Mouse (Mus musculus) MEL (cell line): Measurements from ENCODE around the gene Tmem33. TPM values are rescaled to one million over a fixed set of nuclear protein-coding genes. Genes with fewer than 3 reads are reported as not detected.

Source experiments
- DNase-seq: peaks from one replicate; pipeline ENCODE4 v3.0.0; 2011; ENCODE audit warnings: low read depth, low spot score
- H3K27ac ChIP-seq: 2 replicates; pipeline ENCODE4 v1.5.1; 2012; ENCODE audit warnings: low read depth, mild to moderate bottlenecking, control low read depth, low read length, moderate library complexity; ENCODE audit not compliant: control insufficient read depth
- H3K27me3 ChIP-seq, 2 experiments: fragments of 150-350 bp in 1 of 2; sonication (generic) in 1 of 2; 2 replicates each; pipeline ENCODE4 v1.6.1; 2012; ENCODE audit warnings: low read length in 2 of 2, mild to moderate bottlenecking in 2 of 2, improper control_type of control experiment in 1 of 2, moderate library complexity in 1 of 2; ENCODE audit not compliant: insufficient read depth in 2 of 2, control insufficient read depth in 1 of 2
- H3K36me3 ChIP-seq, 2 experiments: 2 replicates each; pipeline ENCODE4 v1.6.1; 2012 to 2014; ENCODE audit warnings: low read length in 2 of 2, improper control_type of control experiment in 1 of 2, inconsistent platforms in 1 of 2, mild to moderate bottlenecking in 1 of 2; ENCODE audit not compliant: insufficient read depth in 2 of 2, control insufficient read depth in 1 of 2
- H3K4me1 ChIP-seq, 2 experiments: fragments of 150-350 bp in 1 of 2; sonication (generic) in 1 of 2; 2 replicates each; pipeline ENCODE4 v1.6.1; 2012; ENCODE audit warnings: low read length in 2 of 2, improper control_type of control experiment in 1 of 2, mild to moderate bottlenecking in 1 of 2; ENCODE audit not compliant: insufficient read depth in 2 of 2, control insufficient read depth in 1 of 2
- H3K4me3 ChIP-seq, 2 experiments: fragments of 150-350 bp in 1 of 2; sonication (generic) in 1 of 2; 2 replicates each; pipeline ENCODE4 v1.5.1; 2012; ENCODE audit warnings: low read depth in 2 of 2, low read length in 2 of 2, mild to moderate bottlenecking in 2 of 2, moderate library complexity in 2 of 2, control low read depth in 1 of 2, improper control_type of control experiment in 1 of 2; ENCODE audit not compliant: control insufficient read depth in 1 of 2, insufficient read depth in 1 of 2
- H3K79me2 ChIP-seq: 2 replicates; pipeline ENCODE4 v1.6.1; 2012; ENCODE audit warnings: mild to moderate bottlenecking, low read length, moderate library complexity; ENCODE audit not compliant: control insufficient read depth, poor library complexity, insufficient read depth
- H3K9ac ChIP-seq: 2 replicates; pipeline ENCODE4 v1.6.1; 2012; ENCODE audit warnings: low read depth, mild to moderate bottlenecking, control low read depth, low read length, moderate library complexity; ENCODE audit not compliant: control insufficient read depth, poor library complexity, severe bottlenecking
- H3K9me3 ChIP-seq: fragments of 150-350 bp; sonication (generic); replicated peaks from 2 replicates; pipeline ENCODE4 v1.6.1; 2012; ENCODE audit warnings: mild to moderate bottlenecking, low read length, improper control_type of control experiment, moderate library complexity; ENCODE audit not compliant: insufficient read depth
- BHLHE40 ChIP-seq: IDR thresholded peaks from 2 replicates; pipeline ENCODE4 v1.6.1; 2012; ENCODE audit warnings: low read depth, mild to moderate bottlenecking, inconsistent platforms, low read length, improper control_type of control experiment, borderline replicate concordance
- CHD1 ChIP-seq: IDR thresholded peaks from 2 replicates; pipeline ENCODE4 v1.6.1; 2012; ENCODE audit warnings: low read depth, mild to moderate bottlenecking, inconsistent platforms, low read length, improper control_type of control experiment
- CHD2 ChIP-seq: IDR thresholded peaks from 2 replicates; pipeline ENCODE4 v1.6.1; 2011; ENCODE audit warnings: low read length, improper control_type of control experiment
- CTCF ChIP-seq, 3 experiments: IDR thresholded peaks in 2 of 3; conservative IDR thresholded peaks in 1 of 3; 2 replicates each; pipeline ENCODE4 v1.5.1; 2011 to 2012; ENCODE audit warnings: low read length in 3 of 3, low read depth in 2 of 3, mild to moderate bottlenecking in 2 of 3, improper control_type of control experiment in 1 of 3, inconsistent platforms in 1 of 3, mixed read lengths in 1 of 3, moderate library complexity in 1 of 3; ENCODE audit not compliant: control insufficient read depth in 1 of 3, insufficient read depth in 1 of 3, poor library complexity in 1 of 3, severe bottlenecking in 1 of 3
- ELF1 ChIP-seq: IDR thresholded peaks from 2 replicates; pipeline ENCODE4 v1.6.1; 2014; ENCODE audit warnings: low read depth, mild to moderate bottlenecking, inconsistent platforms, low read length, improper control_type of control experiment, moderate library complexity
- EP300 ChIP-seq, 2 experiments: IDR thresholded peaks; 2 replicates each; pipeline ENCODE4 v1.6.1; 2011; ENCODE audit warnings: improper control_type of control experiment in 2 of 2, low read length in 2 of 2, low read depth in 1 of 2, mild to moderate bottlenecking in 1 of 2
- ETS1 ChIP-seq: IDR thresholded peaks from 2 replicates; pipeline ENCODE4 v1.6.1; 2012; ENCODE audit warnings: low read depth, mild to moderate bottlenecking, inconsistent platforms, low read length, improper control_type of control experiment, moderate library complexity
- GABPA ChIP-seq: IDR thresholded peaks from 2 replicates; pipeline ENCODE4 v1.6.1; 2012; ENCODE audit warnings: low read depth, mild to moderate bottlenecking, inconsistent platforms, low read length, improper control_type of control experiment, moderate library complexity
- JUND ChIP-seq: IDR thresholded peaks from 2 replicates; pipeline ENCODE4 v1.6.1; 2011; ENCODE audit warnings: low read depth, mild to moderate bottlenecking, improper control_type of control experiment, low read length
- KAT2A ChIP-seq: conservative IDR thresholded peaks from 2 replicates; pipeline ENCODE4 v1.6.1; 2012; ENCODE audit warnings: low read depth, low read length, improper control_type of control experiment, inconsistent platforms
- MAFK ChIP-seq: IDR thresholded peaks from 2 replicates; pipeline ENCODE4 v1.6.1; 2011; ENCODE audit warnings: low read depth, mild to moderate bottlenecking, low read length, improper control_type of control experiment, borderline replicate concordance
- MXI1 ChIP-seq: IDR thresholded peaks from 2 replicates; pipeline ENCODE4 v1.6.1; 2011; ENCODE audit warnings: mild to moderate bottlenecking, low read depth, low read length, improper control_type of control experiment
- MYC ChIP-seq: IDR thresholded peaks from 2 replicates; pipeline ENCODE4 v1.6.1; 2011; ENCODE audit warnings: low read depth, mild to moderate bottlenecking, low read length, improper control_type of control experiment, moderate library complexity
- NELFE ChIP-seq: IDR thresholded peaks from 2 replicates; pipeline ENCODE4 v1.6.1; 2011; ENCODE audit warnings: low read depth, low read length, improper control_type of control experiment
- NRF1 ChIP-seq: IDR thresholded peaks from 2 replicates; pipeline ENCODE4 v1.6.1; 2014; ENCODE audit warnings: low read depth, mild to moderate bottlenecking, inconsistent platforms, low read length, improper control_type of control experiment, moderate library complexity; ENCODE audit not compliant: poor library complexity, insufficient read depth, severe bottlenecking
- POLR2AphosphoS2 ChIP-seq: IDR thresholded peaks from 2 replicates; pipeline ENCODE4 v1.6.1; 2011; ENCODE audit warnings: low read length, improper control_type of control experiment
- POLR2AphosphoS5 ChIP-seq: IDR thresholded peaks from 2 replicates; pipeline ENCODE4 v1.6.1; 2012; ENCODE audit warnings: low read depth, borderline replicate concordance, mild to moderate bottlenecking, inconsistent platforms, low read length, moderate library complexity, mixed read lengths
- RAD21 ChIP-seq: IDR thresholded peaks from 2 replicates; pipeline ENCODE4 v1.6.1; 2011; ENCODE audit warnings: mild to moderate bottlenecking, low read depth, low read length, improper control_type of control experiment
- RCOR1 ChIP-seq: IDR thresholded peaks from 2 replicates; pipeline ENCODE4 v1.6.1; 2012; ENCODE audit warnings: low read depth, mild to moderate bottlenecking, inconsistent platforms, low read length, improper control_type of control experiment
- SIN3A ChIP-seq: IDR thresholded peaks from 2 replicates; pipeline ENCODE4 v1.6.1; 2012; ENCODE audit warnings: low read length, improper control_type of control experiment, inconsistent platforms
- SMC3 ChIP-seq: IDR thresholded peaks from 2 replicates; pipeline ENCODE4 v1.6.1; 2011; ENCODE audit warnings: low read depth, low read length, improper control_type of control experiment
- TAL1 ChIP-seq: IDR thresholded peaks from 2 replicates; pipeline ENCODE4 v1.6.1; 2012; ENCODE audit warnings: mild to moderate bottlenecking, inconsistent platforms, low read length, moderate library complexity, mixed read lengths
- TCF12 ChIP-seq: IDR thresholded peaks from 2 replicates; pipeline ENCODE4 v1.6.1; 2014; ENCODE audit warnings: low read depth, mild to moderate bottlenecking, inconsistent platforms, low read length, improper control_type of control experiment, moderate library complexity
- UBTF ChIP-seq: IDR thresholded peaks from 2 replicates; pipeline ENCODE4 v1.6.1; 2012; ENCODE audit warnings: low read depth, mild to moderate bottlenecking, inconsistent platforms, low read length, improper control_type of control experiment, moderate library complexity, borderline replicate concordance; ENCODE audit not compliant: insufficient read depth
- ZKSCAN1 ChIP-seq: IDR thresholded peaks from 2 replicates; pipeline ENCODE4 v1.6.1; 2012; ENCODE audit warnings: low read depth, mild to moderate bottlenecking, inconsistent platforms, low read length, improper control_type of control experiment, moderate library complexity
- polyA plus RNA-seq, 2 experiments: library from polyadenylated mRNA; stranded (reverse) in 1 of 2; unstranded in 1 of 2; fragments of >175 nt in 1 of 2; fragments of >200 nt in 1 of 2; gene quantifications; 2 replicates each; pipeline versions ENCODE4 v1.2.1 to v1.2.4; 2012; ENCODE audit warnings: low replicate concordance in 2 of 2, low read depth in 1 of 2; ENCODE audit not compliant: insufficient read length in 2 of 2, insufficient read depth in 1 of 2, missing spikeins in 1 of 2
- total RNA-seq: library from RNA; depleted of rRNA; stranded (reverse); fragments of 300-350 nt; gene quantifications from 2 replicates; pipeline ENCODE4 v1.2.3, GENCODE M21; 2012

Gene Tmem33
- total and polyA plus RNA-seq, 3 experiments, result 79.3 to 312 (median 89.8) TPM

DNA sequence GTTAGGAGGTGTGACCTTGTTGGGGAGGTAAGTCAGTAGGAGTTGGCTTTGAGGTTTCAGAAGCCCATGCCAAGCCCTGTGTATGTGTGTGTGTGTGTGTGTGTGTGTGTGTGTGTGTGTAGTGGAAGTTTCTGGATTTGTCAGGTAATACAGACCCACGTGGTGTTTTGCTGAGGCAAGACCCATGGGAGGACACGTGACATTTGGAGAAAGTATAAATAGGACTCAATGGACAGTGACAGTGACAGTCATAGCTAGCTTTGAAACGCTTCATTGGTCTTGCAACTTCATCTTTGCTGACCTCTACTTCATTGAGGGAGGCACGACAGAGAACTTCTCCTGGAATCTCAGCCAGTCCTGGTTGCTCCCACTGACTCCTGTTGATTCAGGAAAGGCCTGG is 8.1 kb upstream of the Tmem33 start:
- H3K4me1 ChIP-seq, result no peaks in the 10 kb centered on the region
- TF ChIP-seq NRF1 (no peak), TAL1 (no peak), UBTF (no peak), TCF12 (no peak), GABPA (no peak), RAD21 (no peak), NELFE (no peak), ELF1 (no peak), CHD1 (no peak), MXI1 (no peak), ZKSCAN1 (no peak), BHLHE40 (no peak), ETS1 (no peak), SIN3A (no peak), RCOR1 (no peak), CTCF (IDR thresholded peaks at IDR 0.05 in 2 of 3, conservative IDR thresholded peaks at IDR 0.05 in 1 of 3; ENCODE audit: control insufficient read depth in 1 of 3, insufficient read depth in 1 of 3, low read depth in 2 of 3, low read length in 3 of 3, poor library complexity in 1 of 3, severe bottlenecking in 1 of 3) (no peak), POLR2AphosphoS2 (no peak), CHD2 (no peak), EP300 (IDR thresholded peaks at IDR 0.05; ENCODE audit: low read depth in 1 of 2, low read length in 2 of 2) (no peak)
- no peak overlapping the region for H3K9ac ChIP-seq
- no peak overlapping the region for H3K4me3 ChIP-seq
- DNase-seq, result no peak
- H3K27ac ChIP-seq, result no peak overlapping the region
- no peaks in the 10 kb centered on the region for H3K9me3 ChIP-seq
- H3K36me3 ChIP-seq, result no peaks in the 10 kb centered on the region
- H3K79me2 ChIP-seq, result no peaks in the 10 kb centered on the region
- no peaks in the 10 kb centered on the region for H3K27me3 ChIP-seq

- Histone ChIP-seq H3K36me3 (peaks cover 0 to 2% of the 10 kb centered on the region in 2 experiments; a peak in 1 of 4 replicates), H3K4me1 (peaks cover 0 to 3% of the 10 kb centered on the region in 2 experiments; a peak in 1 of 4 replicates), H3K27me3 (no peaks in the 10 kb centered on the region), H3K4me3 (no peak overlapping the region)
- TF ChIP-seq POLR2AphosphoS2, result no peak
- no peak for TF ChIP-seq JUND
- TF ChIP-seq ZKSCAN1, result no peak
- TF ChIP-seq MAFK, result no peak
- TF ChIP-seq RCOR1, result no peak
- no peak for TF ChIP-seq GABPA
- TF ChIP-seq UBTF, result no peak
- no peak for TF ChIP-seq SMC3
- no peak for TF ChIP-seq KAT2A
- no peak for TF ChIP-seq MYC
- no peak for TF ChIP-seq TCF12
- TF ChIP-seq POLR2AphosphoS5, result no peak
- TF ChIP-seq, all 39 proteins: peak for 0
- Histone ChIP-seq H3K9ac (no peak overlapping the region), H3K27ac (no peak overlapping the region), H3K79me2 (peaks cover 1% of the 10 kb centered on the region), H3K9me3 (no peaks in the 10 kb centered on the region)
- DNase-seq, result no peak
Measured at GRCm38 (mm10) chr5:67255664-67256063, 4.7 kb upstream of the Tmem33 start.
